Mouse (Mus musculus) erythroblast, embryonic 14.5 days (primary cell): ENCODE measurements at regions not wholly inside any gene's neighbourhood (a gene's known extent, or its start where the extent isn't known, plus 50 kb on each side); places are given as distances from the start of the nearest gene placed in this dataset.

Experiments
- H3K27me3 ChIP-seq: 2 replicates; pipeline ENCODE4 v1.6.1; 2012; ENCODE audit warnings: inconsistent platforms; ENCODE audit not compliant: control insufficient read depth
- H3K36me3 ChIP-seq: 2 replicates; pipeline ENCODE4 v1.6.1; 2012; ENCODE audit warnings: mild to moderate bottlenecking, inconsistent platforms; ENCODE audit not compliant: control insufficient read depth
- H3K4me1 ChIP-seq: 2 replicates; pipeline ENCODE4 v1.6.1; 2012; ENCODE audit warnings: inconsistent platforms; ENCODE audit not compliant: control insufficient read depth
- H3K4me3 ChIP-seq: replicated peaks from 2 replicates; pipeline ENCODE3; 2012; ENCODE audit warnings: moderate library complexity, mild to moderate bottlenecking, inconsistent platforms
- H3K9me3 ChIP-seq: 2 replicates; pipeline ENCODE4 v1.6.1; 2012; ENCODE audit warnings: low read length, inconsistent platforms, mixed read lengths; ENCODE audit not compliant: control insufficient read depth
- GATA1 ChIP-seq: IDR thresholded peaks from 2 replicates; pipeline ENCODE4 v1.6.1; 2012; ENCODE audit warnings: low read length, inconsistent platforms, mixed read lengths
- TAL1 ChIP-seq: IDR thresholded peaks from 3 replicates; pipeline ENCODE4 v1.6.1; 2012; ENCODE audit warnings: low read length, inconsistent platforms, mixed read lengths

- TF ChIP-seq TAL1 (no peak), GATA1 (no peak)
- H3K36me3 ChIP-seq: no peaks in the 10 kb centered on the region
- no peaks in the 10 kb centered on the region for H3K27me3 ChIP-seq
- no peaks in the 10 kb centered on the region for H3K4me1 ChIP-seq
- no peak overlapping the region for H3K4me3 ChIP-seq
- peaks cover 4% of the 10 kb centered on the region; the same call in 1 of the 2 replicates for H3K9me3 ChIP-seq
Measured at GRCm38 (mm10) chr2:39420696-39421095, 194.4 kb upstream of the Ppp6c start.

GRCm38 (mm10) chr2:39400336-39400735 lies 174.1 kb upstream of the Ppp6c start:
- Histone ChIP-seq H3K4me1 (no peaks in the 10 kb centered on the region), H3K9me3 (no peaks in the 10 kb centered on the region), H3K27me3 (no peaks in the 10 kb centered on the region), H3K4me3 (no peak overlapping the region), H3K36me3 (no peaks in the 10 kb centered on the region)
- TF ChIP-seq TAL1 (no peak), GATA1 (no peak)

DNA sequence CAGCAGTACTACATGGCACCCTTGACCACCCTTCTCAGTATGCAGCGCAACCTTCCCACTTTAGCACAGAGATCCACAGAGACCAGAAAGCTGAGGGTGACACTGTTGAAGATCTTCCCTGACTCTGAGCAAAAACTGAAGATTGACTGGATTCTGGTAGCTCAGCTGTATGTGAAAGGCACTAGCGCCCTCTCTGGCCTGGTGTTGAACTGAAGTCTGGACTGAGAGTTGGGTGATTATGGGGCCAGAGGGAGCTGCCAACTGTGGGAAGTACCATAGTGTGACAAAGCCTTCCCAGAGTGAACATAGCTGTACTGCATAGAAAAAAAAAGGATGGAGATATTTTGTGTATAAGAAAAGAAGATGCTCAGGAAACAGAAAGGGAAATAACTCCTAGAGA lies 173.3 kb upstream of the Ppp6c start:
- TF ChIP-seq GATA1 (no peak), TAL1 (no peak)
- no peaks in the 10 kb centered on the region for H3K27me3 ChIP-seq

DNA sequence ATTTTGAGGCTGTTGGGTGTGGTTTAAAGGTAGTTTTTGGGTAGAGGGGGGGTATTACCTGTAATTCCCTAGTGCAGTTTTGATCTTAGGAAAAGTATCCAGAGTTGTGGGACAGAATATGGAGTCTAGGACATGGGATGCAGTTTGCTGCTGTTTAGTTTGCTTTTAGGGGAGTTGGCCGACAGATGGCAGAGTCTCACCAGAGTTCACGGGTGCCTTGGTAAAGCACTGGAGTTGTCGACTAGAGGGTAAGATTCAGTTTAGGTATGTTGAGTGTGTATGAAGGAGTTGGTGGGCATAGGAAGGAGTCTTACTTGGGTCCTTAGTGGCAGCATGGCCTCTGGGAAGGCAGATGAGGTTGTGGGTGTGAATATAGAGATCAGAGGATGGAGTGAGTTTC lies 168.4 kb upstream of the Ppp6c start:
- Histone ChIP-seq H3K4me1 (no peaks in the 10 kb centered on the region), H3K36me3 (no peaks in the 10 kb centered on the region), H3K27me3 (no peaks in the 10 kb centered on the region), H3K4me3 (no peak overlapping the region), H3K9me3 (no peaks in the 10 kb centered on the region)
- TF ChIP-seq GATA1: no peak
- TF ChIP-seq TAL1: no peak

More for the DNA sequence above, 173.3 kb upstream of the Ppp6c start:
- H3K4me1 ChIP-seq: no peaks in the 10 kb centered on the region
- H3K36me3 ChIP-seq: no peaks in the 10 kb centered on the region
- H3K4me3 ChIP-seq: no peak overlapping the region
- H3K9me3 ChIP-seq: no peaks in the 10 kb centered on the region

DNA sequence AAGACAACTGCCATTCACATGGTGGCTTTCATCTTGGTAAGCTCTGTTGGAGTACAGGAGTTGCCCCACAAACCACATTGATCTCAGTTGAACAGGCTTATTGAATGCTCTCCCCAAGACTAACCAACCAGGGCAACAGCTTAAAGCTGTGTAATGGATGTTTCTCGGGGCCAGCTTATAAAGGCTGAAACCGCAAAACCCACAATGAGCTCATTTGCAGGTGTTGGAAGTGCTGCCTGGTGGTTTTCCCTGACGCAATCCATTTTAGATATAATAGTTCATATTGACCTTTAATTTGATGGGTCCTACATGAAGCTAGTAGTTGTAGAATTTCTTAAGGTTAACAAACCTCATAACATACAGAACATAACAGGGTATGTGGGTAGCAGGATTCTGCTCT lies 151.0 kb upstream of the Ppp6c start:
- H3K9me3 ChIP-seq: no peaks in the 10 kb centered on the region
- no peak for TF ChIP-seq GATA1
- TF ChIP-seq TAL1: no peak
- no peaks in the 10 kb centered on the region for H3K36me3 ChIP-seq
- H3K4me1 ChIP-seq: no peaks in the 10 kb centered on the region
- H3K4me3 ChIP-seq: no peak overlapping the region
- no peaks in the 10 kb centered on the region for H3K27me3 ChIP-seq

DNA sequence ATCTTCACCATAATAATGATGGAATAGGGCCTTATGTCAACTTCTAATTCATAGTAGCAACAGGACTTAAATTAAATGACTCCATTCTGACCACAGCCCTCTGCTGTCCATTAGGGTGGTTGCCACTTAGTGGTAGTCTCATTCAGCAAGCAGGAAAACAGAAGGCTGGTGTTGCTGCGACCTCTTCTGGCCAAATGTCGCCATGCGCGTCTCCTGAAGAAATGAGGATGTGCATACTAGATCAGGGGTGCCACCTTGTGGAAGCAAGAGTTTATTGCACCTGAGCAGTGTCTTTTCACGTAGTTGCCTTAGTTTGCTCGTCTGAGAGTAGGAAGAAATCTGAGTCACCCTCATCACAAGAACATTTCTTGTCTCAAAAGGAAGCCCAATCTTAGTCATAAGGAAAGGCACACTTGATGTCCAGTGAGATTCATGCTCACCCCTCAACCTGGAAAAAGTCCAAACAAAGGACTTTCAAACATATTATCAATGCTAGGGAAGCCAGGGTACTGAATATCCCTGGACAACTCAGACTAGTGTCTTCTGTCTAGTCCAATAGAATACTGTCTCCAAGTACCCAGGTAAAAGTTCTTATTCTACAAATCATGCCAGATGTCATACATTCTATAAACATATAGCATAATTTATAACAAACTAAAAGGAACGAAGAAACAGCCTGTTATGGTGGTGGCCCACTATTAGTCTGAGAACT lies 147.0 kb upstream of the Ppp6c start:
- Histone ChIP-seq H3K9me3 (no peaks in the 10 kb centered on the region), H3K27me3 (no peaks in the 10 kb centered on the region), H3K4me3 (no peak overlapping the region), H3K4me1 (no peaks in the 10 kb centered on the region), H3K36me3 (no peaks in the 10 kb centered on the region)
- TF ChIP-seq GATA1: no peak
- TF ChIP-seq TAL1: no peak

DNA sequence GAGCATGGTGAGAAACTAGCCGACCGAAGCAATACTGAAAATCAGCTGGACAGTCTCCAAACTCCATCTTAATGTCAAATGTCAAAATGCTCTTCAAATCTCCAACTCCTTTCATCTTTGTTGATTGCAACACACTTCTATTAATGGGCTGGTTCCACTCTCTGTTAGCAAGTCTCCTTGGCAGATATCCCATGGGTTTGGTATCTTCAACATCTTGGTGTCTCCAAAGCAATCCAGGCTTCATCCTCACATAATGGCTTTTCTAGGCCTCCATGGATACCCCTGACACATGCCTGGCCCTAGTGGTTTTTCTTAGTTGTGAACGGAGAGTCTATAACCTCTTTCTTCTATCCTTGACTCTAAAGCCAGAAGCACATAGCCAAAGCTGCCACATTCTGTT lies 118.0 kb upstream of the Ppp6c start:
- TF ChIP-seq TAL1 (no peak), GATA1 (no peak)
- no peaks in the 10 kb centered on the region for H3K4me1 ChIP-seq
- H3K36me3 ChIP-seq: no peaks in the 10 kb centered on the region
- peaks cover 2% of the 10 kb centered on the region; the same call in 1 of the 2 replicates for H3K27me3 ChIP-seq
- H3K4me3 ChIP-seq: no peak overlapping the region
- H3K9me3 ChIP-seq: no peaks in the 10 kb centered on the region

DNA sequence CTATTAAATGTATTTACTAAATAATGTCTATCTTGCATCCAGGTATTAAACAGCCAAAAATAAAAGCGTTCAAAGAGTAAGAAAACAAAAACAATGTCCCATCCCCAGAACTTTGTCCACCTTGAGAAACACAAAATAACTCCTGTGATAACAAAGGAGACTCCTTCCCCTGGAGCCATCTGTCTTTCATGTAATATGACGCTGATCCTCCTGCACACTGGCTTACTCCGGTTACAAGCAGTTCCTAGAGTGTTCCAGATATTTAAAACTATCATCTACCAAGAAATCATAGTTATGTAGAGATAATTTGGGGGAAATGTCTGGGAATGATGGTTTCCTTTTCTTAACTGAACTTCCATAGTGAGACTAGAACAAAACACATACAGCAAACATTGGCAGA lies 114.2 kb upstream of the Ppp6c start:
- no peaks in the 10 kb centered on the region for H3K9me3 ChIP-seq
- H3K4me1 ChIP-seq: peaks cover 2% of the 10 kb centered on the region
- no peaks in the 10 kb centered on the region for H3K27me3 ChIP-seq
- TF ChIP-seq TAL1 (no peak), GATA1 (no peak)
- H3K4me3 ChIP-seq: no peak overlapping the region
- H3K36me3 ChIP-seq: no peaks in the 10 kb centered on the region

DNA sequence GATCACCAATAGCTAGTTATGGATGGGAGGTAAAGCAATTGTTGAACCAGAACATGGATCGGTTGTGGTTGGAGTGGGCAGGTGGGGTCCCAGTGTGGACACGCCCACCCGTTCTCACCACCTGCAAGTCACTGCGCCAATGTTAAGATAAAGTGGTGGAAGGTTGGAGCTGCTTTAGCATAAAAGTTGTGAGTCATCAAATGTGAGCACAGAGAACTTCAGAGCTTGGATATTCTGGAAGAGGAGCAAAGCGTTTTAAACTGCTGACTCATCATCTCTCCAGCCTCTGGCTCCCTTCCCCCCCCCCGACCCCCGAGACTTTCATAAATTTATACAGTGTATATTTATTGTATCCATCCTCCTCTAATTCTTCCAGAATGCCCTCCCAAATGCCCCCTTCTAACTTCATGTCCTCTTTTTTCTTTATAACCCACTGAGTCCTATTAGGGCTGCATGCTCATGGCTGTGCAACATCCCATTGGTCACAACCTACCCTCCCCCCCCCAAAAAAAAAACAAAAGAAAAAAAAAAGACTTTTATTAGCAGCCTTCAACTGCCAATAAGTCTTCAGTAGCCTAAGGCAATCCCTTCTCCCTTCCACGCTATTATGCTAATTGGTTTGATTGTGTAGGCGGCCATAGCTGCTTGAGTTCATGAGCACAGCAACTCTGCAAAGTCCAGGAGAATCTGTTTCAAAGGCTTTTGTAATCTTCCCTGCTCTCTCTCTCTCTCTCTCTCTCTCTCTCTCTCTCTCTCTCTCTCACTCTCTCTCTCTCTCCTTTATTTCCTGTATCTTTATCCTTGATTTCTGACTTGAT lies 112.8 kb upstream of the Ppp6c start:
- Histone ChIP-seq H3K9me3 (no peaks in the 10 kb centered on the region), H3K36me3 (no peaks in the 10 kb centered on the region), H3K4me1 (peaks cover 2% of the 10 kb centered on the region), H3K4me3 (no peak overlapping the region), H3K27me3 (no peaks in the 10 kb centered on the region)
- TF ChIP-seq TAL1 (no peak), GATA1 (no peak)
